Mouse (Mus musculus): ENCODE measurements around the gene Atg5. TPM values are rescaled to one million over a fixed set of nuclear protein-coding genes. Genes with fewer than 3 reads are reported as not detected.

The Atg5 gene
- polyA plus RNA-seq, 1 experiment from 2014 or later = 45.7 TPM

- 96% methylated on average over 2 of the region's 2 CpGs for WGBS
- no peaks in the 10 kb centered on the region for H3K27me3 ChIP-seq (replicated peaks)
- no peak overlapping the region for H3K4me2 ChIP-seq
- no peak overlapping the region for H3K27ac ChIP-seq
- H3K36me3 ChIP-seq (replicated peaks) = peaks cover 17% of the 10 kb centered on the region; the same call in 1 of the 2 replicates
- no peak overlapping the region for H3K4me3 ChIP-seq
- H3K9me3 ChIP-seq = no peaks in the 10 kb centered on the region
- no peaks in the 10 kb centered on the region for H3K4me1 ChIP-seq
- ATAC-seq (replicated peaks) = no peak
- no peak overlapping the region for H3K9ac ChIP-seq
Observed at GRCm38 (mm10) chr10:44290876-44291275, 22.7 kb downstream of the Atg5 start.

- WGBS = 62% methylated on average over 3 of the region's 3 CpGs
- Histone ChIP-seq H3K27ac (no peak overlapping the region), H3K9ac (no peak overlapping the region), H3K9me3 (no peaks in the 10 kb centered on the region), H3K4me3 (no peak overlapping the region), H3K36me3 (replicated peaks) (peaks cover 10% of the 10 kb centered on the region; the same call in 1 of the 2 replicates), H3K4me2 (no peak overlapping the region), H3K27me3 (replicated peaks) (no peaks in the 10 kb centered on the region), H3K4me1 (no peaks in the 10 kb centered on the region)
- ATAC-seq (replicated peaks) = 0 out of 2 replicates have a peak, but pooled peaks have one; percentile 20
Observed at GRCm38 (mm10) chr10:44292205-44292604, 24.0 kb downstream of the Atg5 start.

DNA sequence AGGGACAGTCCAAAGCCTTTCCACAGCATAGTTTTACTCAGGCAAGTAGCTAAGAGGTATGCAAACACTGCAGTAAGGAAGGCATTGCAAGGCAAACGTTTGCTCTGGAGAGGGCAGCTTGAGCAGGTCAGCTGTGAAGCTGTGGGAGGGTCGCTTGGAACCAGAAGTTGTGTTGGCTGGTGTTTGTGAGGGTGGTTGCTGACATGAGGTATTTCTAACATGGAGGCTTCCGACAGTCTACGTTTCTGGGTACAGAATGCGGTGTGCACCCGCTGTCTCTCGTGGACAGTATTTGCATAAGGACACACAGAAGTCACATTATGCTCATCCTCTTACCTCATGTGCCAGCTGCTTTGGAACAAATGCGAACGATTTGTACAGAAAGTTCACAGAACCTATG lies 31.0 kb downstream of the Atg5 start:
- Histone ChIP-seq H3K36me3 (replicated peaks) (no peaks in the 10 kb centered on the region), H3K9me3 (no peaks in the 10 kb centered on the region), H3K27ac (no peak overlapping the region), H3K9ac (no peak overlapping the region), H3K4me2 (no peak overlapping the region), H3K4me3 (no peak overlapping the region), H3K27me3 (replicated peaks) (no peaks in the 10 kb centered on the region), H3K4me1 (no peaks in the 10 kb centered on the region)
- ATAC-seq (replicated peaks) = no peak
- 85% methylated on average over 9 of the region's 9 CpGs for WGBS

DNA sequence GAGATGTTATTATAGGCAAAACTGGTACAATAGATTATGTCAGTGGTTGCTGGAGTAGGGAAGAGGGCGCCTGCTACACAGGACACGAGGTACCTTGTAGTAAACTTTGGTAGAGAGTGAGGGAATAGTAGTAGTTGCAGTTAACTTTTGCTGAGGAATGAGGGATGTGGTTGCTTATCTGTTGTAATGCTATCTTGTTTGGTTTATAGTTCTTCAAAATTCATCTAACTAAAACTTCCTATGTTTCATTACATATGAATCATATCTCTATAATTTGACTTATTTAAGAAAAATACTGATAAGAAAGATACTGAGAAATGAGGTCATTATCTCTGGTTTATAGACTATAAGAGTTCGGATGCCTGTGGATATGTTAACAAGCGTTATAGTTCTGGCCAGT lies 31.9 kb downstream of the Atg5 start:
- 95% methylated on average over 4 of the region's 4 CpGs for WGBS
- Histone ChIP-seq H3K27me3 (replicated peaks) (no peaks in the 10 kb centered on the region), H3K9ac (no peak overlapping the region), H3K36me3 (replicated peaks) (no peaks in the 10 kb centered on the region), H3K4me3 (no peak overlapping the region), H3K4me1 (no peaks in the 10 kb centered on the region), H3K4me2 (no peak overlapping the region), H3K27ac (no peak overlapping the region), H3K9me3 (no peaks in the 10 kb centered on the region)
- ATAC-seq (replicated peaks) = no peak

GRCm38 (mm10) chr10:44303648-44304329 lies 35.6 kb downstream of the Atg5 start:
- 95% methylated on average over 15 of the region's 15 CpGs for WGBS
- no peak for ATAC-seq (replicated peaks)

GRCm38 (mm10) chr10:44304330-44304717 lies 36.2 kb downstream of the Atg5 start:
- Histone ChIP-seq H3K27ac (no peak overlapping the region), H3K9me3 (no peaks in the 10 kb centered on the region), H3K4me2 (no peak overlapping the region), H3K27me3 (replicated peaks) (no peaks in the 10 kb centered on the region), H3K9ac (no peak overlapping the region), H3K4me1 (no peaks in the 10 kb centered on the region), H3K4me3 (no peak overlapping the region), H3K36me3 (replicated peaks) (peaks cover 5% of the 10 kb centered on the region; the same call in 1 of the 2 replicates)
- ATAC-seq (replicated peaks) = no peak
- WGBS = 95% methylated on average over 3 of the region's 3 CpGs

More at GRCm38 (mm10) chr10:44303648-44304329, 35.6 kb downstream of the Atg5 start:
- no peak overlapping the region for H3K4me3 ChIP-seq
- H3K27ac ChIP-seq = no peak overlapping the region
- H3K27me3 ChIP-seq (replicated peaks) = no peaks in the 10 kb centered on the region
- H3K4me2 ChIP-seq = no peak overlapping the region
- no peak overlapping the region for H3K9ac ChIP-seq
- no peaks in the 10 kb centered on the region for H3K4me1 ChIP-seq
- peaks cover 5% of the 10 kb centered on the region; the same call in 1 of the 2 replicates for H3K36me3 ChIP-seq (replicated peaks)
- no peaks in the 10 kb centered on the region for H3K9me3 ChIP-seq

DNA sequence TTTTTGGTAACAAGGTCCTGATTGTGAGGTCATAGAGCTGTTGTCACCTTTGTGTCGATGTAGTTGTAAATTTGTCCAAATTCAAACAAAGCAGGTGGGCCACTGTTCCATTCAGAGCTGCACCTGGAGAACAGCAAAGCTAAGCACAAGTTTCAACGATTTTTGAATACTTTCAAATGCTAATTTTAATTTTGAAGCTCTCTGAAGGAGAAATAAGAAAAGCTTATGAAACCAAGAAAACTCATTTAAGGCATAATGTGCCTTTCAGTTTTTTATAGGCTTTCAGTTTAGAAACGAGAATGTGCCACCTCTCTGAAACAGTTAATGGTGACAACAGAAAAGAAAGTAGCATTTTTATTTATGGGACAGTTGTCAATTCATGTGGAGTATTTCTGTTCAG lies 36.7 kb downstream of the Atg5 start:
- Histone ChIP-seq H3K4me3 (no peak overlapping the region), H3K36me3 (replicated peaks) (peaks cover 5% of the 10 kb centered on the region; the same call in 1 of the 2 replicates), H3K27me3 (replicated peaks) (no peaks in the 10 kb centered on the region), H3K9ac (no peak overlapping the region), H3K9me3 (no peaks in the 10 kb centered on the region), H3K4me1 (no peaks in the 10 kb centered on the region), H3K27ac (no peak overlapping the region), H3K4me2 (no peak overlapping the region)
- 81% methylated on average over 3 of the region's 3 CpGs for WGBS
- no peak for ATAC-seq (replicated peaks)

GRCm38 (mm10) chr10:44306308-44306707 lies 38.1 kb downstream of the Atg5 start:
- WGBS = 98% methylated on average over 6 of the region's 6 CpGs
- Histone ChIP-seq H3K4me2 (no peak overlapping the region), H3K9ac (no peak overlapping the region), H3K4me3 (no peak overlapping the region), H3K27me3 (replicated peaks) (no peaks in the 10 kb centered on the region), H3K9me3 (no peaks in the 10 kb centered on the region), H3K4me1 (no peaks in the 10 kb centered on the region), H3K36me3 (replicated peaks) (peaks cover 5% of the 10 kb centered on the region; the same call in 1 of the 2 replicates), H3K27ac (no peak overlapping the region)
- no peak for ATAC-seq (replicated peaks)

DNA sequence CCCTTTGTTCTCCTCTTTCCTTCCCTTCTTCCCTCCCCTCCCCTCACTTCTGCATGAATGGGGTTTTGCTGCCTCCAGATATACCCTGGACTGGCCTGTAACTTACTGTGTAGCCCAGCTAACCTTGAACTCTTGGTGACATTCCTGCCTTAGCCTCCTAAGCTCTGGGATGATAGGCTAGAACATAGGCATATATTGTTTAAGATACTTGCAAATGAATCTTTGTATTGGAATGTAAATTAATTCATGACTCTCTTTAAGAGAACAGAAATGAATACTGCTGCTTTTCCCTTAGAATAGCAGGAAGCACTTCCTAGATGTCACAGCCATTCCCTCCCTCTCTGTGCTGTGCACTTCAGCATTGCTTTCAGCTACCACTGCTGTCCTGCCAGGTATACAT lies 40.1 kb downstream of the Atg5 start:
- H3K9ac ChIP-seq = no peak overlapping the region
- H3K4me2 ChIP-seq = no peak overlapping the region
- no peak overlapping the region for H3K27ac ChIP-seq
- no peak overlapping the region for H3K4me3 ChIP-seq
- no peaks in the 10 kb centered on the region for H3K4me1 ChIP-seq
- H3K9me3 ChIP-seq = no peaks in the 10 kb centered on the region
- ATAC-seq (replicated peaks) = no peak
- H3K27me3 ChIP-seq (replicated peaks) = no peaks in the 10 kb centered on the region
- peaks cover 5% of the 10 kb centered on the region; the same call in 1 of the 2 replicates for H3K36me3 ChIP-seq (replicated peaks)

GRCm38 (mm10) chr10:44309250-44309649 lies 41.1 kb downstream of the Atg5 start:
- Histone ChIP-seq H3K36me3 (replicated peaks) (peaks cover 5% of the 10 kb centered on the region; the same call in 1 of the 2 replicates), H3K27ac (no peak overlapping the region), H3K4me1 (no peaks in the 10 kb centered on the region), H3K4me2 (no peak overlapping the region), H3K27me3 (replicated peaks) (no peaks in the 10 kb centered on the region), H3K4me3 (no peak overlapping the region), H3K9me3 (no peaks in the 10 kb centered on the region), H3K9ac (no peak overlapping the region)
- no peak for ATAC-seq (replicated peaks)
- 91% methylated on average over 6 of the region's 6 CpGs for WGBS

DNA sequence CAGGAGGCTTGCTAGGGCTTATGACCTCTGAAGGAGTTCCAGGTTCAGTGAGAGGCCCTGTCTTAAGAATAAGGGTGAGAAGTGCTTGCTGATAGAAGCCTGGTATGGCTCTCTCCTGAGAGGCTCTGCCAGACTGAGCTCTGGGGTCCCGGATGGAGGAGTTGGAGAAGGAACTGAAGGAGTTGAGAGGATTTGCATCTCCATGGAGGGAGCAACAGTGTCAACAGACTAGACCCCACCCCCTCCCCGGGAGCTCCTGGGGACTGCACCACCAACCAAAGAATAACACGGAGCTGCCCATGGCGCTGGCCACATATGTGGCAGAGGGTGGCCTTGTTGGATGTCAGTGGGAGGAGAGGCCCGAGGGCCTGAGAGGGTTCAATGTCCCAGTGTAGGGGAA lies 47.1 kb downstream of the Atg5 start:
- 32% methylated on average over 5 of the region's 5 CpGs for WGBS
- Histone ChIP-seq H3K36me3 (replicated peaks) (no peaks in the 10 kb centered on the region), H3K9ac (no peak overlapping the region), H3K27me3 (replicated peaks) (no peaks in the 10 kb centered on the region), H3K4me3 (no peak overlapping the region), H3K9me3 (no peaks in the 10 kb centered on the region), H3K4me1 (no peaks in the 10 kb centered on the region), H3K27ac (no peak overlapping the region), H3K4me2 (no peak overlapping the region)
- ATAC-seq (replicated peaks) = no peak

DNA sequence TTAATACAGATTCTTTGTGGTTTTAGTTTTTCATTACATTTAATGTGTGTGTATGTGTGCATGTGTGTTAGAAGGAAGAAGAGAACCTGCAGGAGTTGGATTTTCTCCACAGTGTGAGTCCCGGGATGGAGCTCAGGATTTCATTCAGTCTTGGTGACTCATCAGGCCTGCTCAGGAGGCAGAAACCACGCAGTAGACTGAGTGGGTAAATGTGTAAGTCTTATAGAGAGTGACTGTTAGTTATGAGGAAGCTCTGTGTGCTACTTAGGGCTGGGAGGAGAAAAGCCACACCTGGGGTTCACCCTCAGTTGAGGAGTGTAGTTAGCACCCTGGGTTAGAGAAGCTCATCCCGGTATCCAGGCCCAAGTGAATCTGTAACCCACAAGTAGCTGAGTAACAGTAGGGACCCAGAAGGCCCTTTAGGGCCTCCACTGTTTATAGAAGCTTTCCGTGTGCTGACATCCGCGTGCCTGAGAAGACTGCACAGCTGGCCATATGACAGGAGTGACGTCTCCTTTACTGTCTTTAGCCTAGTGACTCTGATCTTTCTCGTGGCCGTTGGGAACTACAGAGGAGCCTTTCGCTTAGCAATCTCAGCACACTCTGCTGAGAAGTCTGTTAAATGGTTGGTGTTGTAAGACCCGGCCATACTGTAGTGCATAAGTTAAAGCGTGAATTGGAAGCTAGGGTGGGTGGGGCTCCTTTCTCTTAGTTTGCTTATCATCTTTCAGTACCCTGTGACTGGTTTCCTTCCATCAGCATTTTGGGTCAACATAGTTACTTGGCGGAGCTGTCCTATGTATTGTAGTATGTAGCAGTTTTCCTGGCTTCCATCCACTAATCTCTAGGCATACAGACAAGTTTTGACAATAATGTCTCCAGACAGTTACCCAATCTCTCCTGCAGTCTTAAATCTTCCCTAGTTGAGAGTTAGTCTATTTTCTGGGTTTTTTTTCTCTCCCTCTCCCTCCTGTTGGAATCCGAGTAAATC lies 48.4 kb downstream of the Atg5 start:
- H3K9me3 ChIP-seq = no peaks in the 10 kb centered on the region
- no peak overlapping the region for H3K27ac ChIP-seq
- no peaks in the 10 kb centered on the region for H3K4me1 ChIP-seq
- H3K27me3 ChIP-seq (replicated peaks) = no peaks in the 10 kb centered on the region
- WGBS = 79% methylated on average over 14 of the region's 14 CpGs
- no peak for ATAC-seq (replicated peaks)
- H3K36me3 ChIP-seq (replicated peaks) = no peaks in the 10 kb centered on the region
- H3K4me3 ChIP-seq = no peak overlapping the region
- H3K9ac ChIP-seq = no peak overlapping the region
- H3K4me2 ChIP-seq = no peak overlapping the region
